Mouse (Mus musculus) limb, embryonic 14.5 days (tissue): ENCODE results near the gene Rnf5. TPM values are rescaled to one million over a fixed set of nuclear protein-coding genes. Genes with fewer than 3 reads are reported as not detected.

Source experiments
- ATAC-seq: fragments of 200-750 bp; cut with Nextera tagmentation; 2 replicates; pipeline ENCODE4 v1.8.0; 2017; ENCODE audit warnings: low read depth, moderate number of reproducible peaks, moderate TSS enrichment; ENCODE audit not compliant: low FRiP score
- DNase-seq: peaks from one replicate; pipeline ENCODE4 v3.0.0-alpha.2; 2015; ENCODE audit warnings: low spot score
- H3K27ac ChIP-seq: fragments of 300-500 bp; sonication (generic); replicated peaks from 2 replicates; pipeline ENCODE4 v1.5.1; 2014; ENCODE audit warnings: low read depth, mild to moderate bottlenecking, low read length, moderate library complexity, mixed read lengths
- H3K27me3 ChIP-seq: fragments of 300-500 bp; sonication (generic); 2 replicates; pipeline ENCODE4 v1.6.1; 2014; ENCODE audit warnings: low read length, mixed read lengths; ENCODE audit not compliant: control insufficient read depth, insufficient read depth
- H3K36me3 ChIP-seq: fragments of 300-500 bp; sonication (generic); 2 replicates; pipeline ENCODE4 v1.6.1; 2014; ENCODE audit warnings: mild to moderate bottlenecking, low read length, moderate library complexity, mixed read lengths; ENCODE audit not compliant: control insufficient read depth, insufficient read depth
- H3K4me1 ChIP-seq: fragments of 300-500 bp; sonication (generic); 2 replicates; pipeline ENCODE4 v1.6.1; 2014; ENCODE audit warnings: antibody characterized with exemption, low read length, mixed read lengths; ENCODE audit not compliant: control insufficient read depth, insufficient read depth
- H3K4me2 ChIP-seq: fragments of 300-500 bp; sonication (generic); replicated peaks from 2 replicates; pipeline ENCODE4 v1.6.1; 2014; ENCODE audit warnings: low read depth, mild to moderate bottlenecking, low read length, moderate library complexity; ENCODE audit not compliant: severe bottlenecking
- H3K4me3 ChIP-seq: fragments of 300-500 bp; sonication (generic); replicated peaks from 2 replicates; pipeline ENCODE4 v1.5.1; 2014; ENCODE audit warnings: low read length
- H3K9ac ChIP-seq: fragments of 300-500 bp; sonication (generic); 2 replicates; pipeline ENCODE4 v1.6.1; 2014; ENCODE audit warnings: mild to moderate bottlenecking, low read depth, low read length, moderate library complexity; ENCODE audit not compliant: severe bottlenecking
- H3K9me3 ChIP-seq: fragments of 300-500 bp; sonication (generic); 2 replicates; pipeline ENCODE4 v1.6.1; 2016; ENCODE audit warnings: low read length; ENCODE audit not compliant: control insufficient read depth
- POLR2A ChIP-seq: fragments of 200-500 bp; IDR thresholded peaks from 2 replicates; pipeline ENCODE4 v1.8.0; 2012; ENCODE audit warnings: inconsistent platforms, mild to moderate bottlenecking, moderate library complexity, borderline replicate concordance; ENCODE audit not compliant: insufficient read depth, insufficient read length; ENCODE audit errors: extremely low read depth
- WGBS: fragments of 180-500 bp; shearing (Covaris S2); extraction: QIAGEN DNeasy Blood & Tissue Kit; methylation state at CpG from one replicate; pipeline ENCODE4 v1.1.7; 2014; 5-methylcytosine and 5-hydroxymethylcytosine counted together
- polyA plus RNA-seq, 2 experiments: library from polyadenylated mRNA; depleted of rRNA in 1 of 2; stranded (reverse) in 1 of 2; unstranded in 1 of 2; fragments of >200 nt; fragmentation: Nextera tagmentation in 1 of 2; extraction: Ambion mirVana in 1 of 2; gene quantifications; 2 replicates each; pipeline versions ENCODE4 v1.2.1 to v1.2.3; 2012 to 2014

Rnf5 gene
- polyA plus RNA-seq, 2 experiments: 79.5 to 103 TPM

- Histone ChIP-seq H3K9me3 (no peaks in the 10 kb centered on the region), H3K36me3 (no peaks in the 10 kb centered on the region), H3K4me2 (no peak overlapping the region), H3K27me3 (no peaks in the 10 kb centered on the region), H3K27ac (no peak overlapping the region), H3K4me1 (no peaks in the 10 kb centered on the region), H3K4me3 (no peak overlapping the region), H3K9ac (no peak overlapping the region)
- 43% methylated on average over 11 of the region's 11 CpGs for WGBS
- DNase-seq (no peak), ATAC-seq (no peak)
- TF ChIP-seq POLR2A: no peak
Observed at GRCm38 (mm10) chr17:34557411-34557810, 46.1 kb downstream of the Rnf5 start.

- Histone ChIP-seq H3K4me3 (no peak overlapping the region), H3K9me3 (no peaks in the 10 kb centered on the region), H3K27me3 (no peaks in the 10 kb centered on the region), H3K4me2 (no peak overlapping the region), H3K27ac (no peak overlapping the region), H3K9ac (no peak overlapping the region), H3K4me1 (no peaks in the 10 kb centered on the region), H3K36me3 (no peaks in the 10 kb centered on the region)
- no peak for ATAC-seq
- TF ChIP-seq POLR2A: no peak
- WGBS: 80% methylated on average over 8 of the region's 8 CpGs
- no peak for DNase-seq
Observed at GRCm38 (mm10) chr17:34556406-34556805, 47.1 kb downstream of the Rnf5 start.

GRCm38 (mm10) chr17:34555483-34555882 lies 48.0 kb downstream of the Rnf5 start:
- DNase-seq (peak; percentile 40), ATAC-seq (no peak)
- no peak overlapping the region for H3K9ac ChIP-seq
- H3K9me3 ChIP-seq: no peaks in the 10 kb centered on the region
- no peaks in the 10 kb centered on the region for H3K4me1 ChIP-seq
- H3K36me3 ChIP-seq: no peaks in the 10 kb centered on the region
- H3K27ac ChIP-seq: no peak overlapping the region
- no peak overlapping the region for H3K4me3 ChIP-seq
- H3K4me2 ChIP-seq: no peak overlapping the region
- TF ChIP-seq POLR2A: no peak
- H3K27me3 ChIP-seq: no peaks in the 10 kb centered on the region
- WGBS: 26% methylated on average over 5 of the region's 5 CpGs

Other genes starting within 250 kb of the Rnf5 start
- gene Btnl2, start 248.9 kb downstream of the Rnf5 start, polyA plus RNA-seq (2012; rRNA removed): 0.14 TPM in 2 replicates
- 0.07 and 0.11 TPM in 2 replicates for gene Btnl2, start 248.9 kb downstream of the Rnf5 start, polyA plus RNA-seq (2014; fragmentation: Nextera tagmentation; extraction: Ambion mirVana)
- not detected in 2 replicates for gene Btnl1, start 226.6 kb downstream of the Rnf5 start, polyA plus RNA-seq (2012; rRNA removed)
- not detected in 2 replicates for gene Btnl1, start 226.6 kb downstream of the Rnf5 start, polyA plus RNA-seq (2014; fragmentation: Nextera tagmentation; extraction: Ambion mirVana)
- gene BC051142, start 204.9 kb downstream of the Rnf5 start, polyA plus RNA-seq (2012; rRNA removed): 1.4 and 1.5 TPM in 2 replicates
- gene BC051142, start 204.9 kb downstream of the Rnf5 start, polyA plus RNA-seq (2014; fragmentation: Nextera tagmentation; extraction: Ambion mirVana): 0.19 and 0.85 TPM in 2 replicates
- gene Btnl4, start 126.4 kb downstream of the Rnf5 start, polyA plus RNA-seq (2012; rRNA removed): 0.05 TPM in 1 of 2 replicates, not detected in the other
- not detected in 2 replicates for gene Btnl4, start 126.4 kb downstream of the Rnf5 start, polyA plus RNA-seq (2014; fragmentation: Nextera tagmentation; extraction: Ambion mirVana)
- not detected in 2 replicates for gene Btnl6, start 86.3 kb downstream of the Rnf5 start, polyA plus RNA-seq (2012; rRNA removed)
- not detected in 2 replicates for gene Btnl6, start 86.3 kb downstream of the Rnf5 start, polyA plus RNA-seq (2014; fragmentation: Nextera tagmentation; extraction: Ambion mirVana)
- gene Notch4, start 39.4 kb downstream of the Rnf5 start, polyA plus RNA-seq (2012; rRNA removed): 9.6 and 13.3 TPM in 2 replicates
- gene Notch4, start 39.4 kb downstream of the Rnf5 start, polyA plus RNA-seq (2014; fragmentation: Nextera tagmentation; extraction: Ambion mirVana): 4.3 and 5.7 TPM in 2 replicates
- 3.7 and 4.0 TPM in 2 replicates for gene Gpsm3, start 13.9 kb downstream of the Rnf5 start, polyA plus RNA-seq (2012; rRNA removed)
- gene Gpsm3, start 13.9 kb downstream of the Rnf5 start, polyA plus RNA-seq (2014; fragmentation: Nextera tagmentation; extraction: Ambion mirVana): 7.6 and 7.9 TPM in 2 replicates
- 141 and 149 TPM in 2 replicates for gene Pbx2, start 12.4 kb downstream of the Rnf5 start, polyA plus RNA-seq (2012; rRNA removed)
- 13.5 and 17.0 TPM in 2 replicates for gene Pbx2, start 12.4 kb downstream of the Rnf5 start, polyA plus RNA-seq (2014; fragmentation: Nextera tagmentation; extraction: Ambion mirVana)
- 12.2 and 13.2 TPM in 2 replicates for gene Ager, start 5.8 kb downstream of the Rnf5 start, polyA plus RNA-seq (2012; rRNA removed)
- 2.1 and 2.9 TPM in 2 replicates for gene Ager, start 5.8 kb downstream of the Rnf5 start, polyA plus RNA-seq (2014; fragmentation: Nextera tagmentation; extraction: Ambion mirVana)
- gene Agpat1, start 572 bp upstream of the Rnf5 start, polyA plus RNA-seq (2012; rRNA removed): 150 and 223 TPM in 2 replicates
- gene Agpat1, start 572 bp upstream of the Rnf5 start, polyA plus RNA-seq (2014; fragmentation: Nextera tagmentation; extraction: Ambion mirVana): 53.3 and 55.4 TPM in 2 replicates
- gene Egfl8, start 12.3 kb upstream of the Rnf5 start, polyA plus RNA-seq (2012; rRNA removed): 11.3 and 12.8 TPM in 2 replicates
- gene Egfl8, start 12.3 kb upstream of the Rnf5 start, polyA plus RNA-seq (2014; fragmentation: Nextera tagmentation; extraction: Ambion mirVana): 8.1 and 8.7 TPM in 2 replicates
- 39.6 and 52.4 TPM in 2 replicates for gene Ppt2, start 24.8 kb upstream of the Rnf5 start, polyA plus RNA-seq (2012; rRNA removed)
- 27.0 and 29.9 TPM in 2 replicates for gene Ppt2, start 24.8 kb upstream of the Rnf5 start, polyA plus RNA-seq (2014; fragmentation: Nextera tagmentation; extraction: Ambion mirVana)
- 5.5 and 5.7 TPM in 2 replicates for gene Prrt1, start 25.8 kb upstream of the Rnf5 start, polyA plus RNA-seq (2012; rRNA removed)
- 0.40 and 0.94 TPM in 2 replicates for gene Prrt1, start 25.8 kb upstream of the Rnf5 start, polyA plus RNA-seq (2014; fragmentation: Nextera tagmentation; extraction: Ambion mirVana)
- 5.1 TPM in 2 replicates for gene Fkbpl, start 41.1 kb upstream of the Rnf5 start, polyA plus RNA-seq (2012; rRNA removed)
- 11.9 and 12.5 TPM in 2 replicates for gene Fkbpl, start 41.1 kb upstream of the Rnf5 start, polyA plus RNA-seq (2014; fragmentation: Nextera tagmentation; extraction: Ambion mirVana)
- 104 and 121 TPM in 2 replicates for gene Atf6b, start 43.5 kb upstream of the Rnf5 start, polyA plus RNA-seq (2012; rRNA removed)
- 68.3 and 80.9 TPM in 2 replicates for gene Atf6b, start 43.5 kb upstream of the Rnf5 start, polyA plus RNA-seq (2014; fragmentation: Nextera tagmentation; extraction: Ambion mirVana)
- 4.5 and 5.4 TPM in 2 replicates for gene Tnxb, start 66.8 kb upstream of the Rnf5 start, polyA plus RNA-seq (2012; rRNA removed)
- 1.5 and 2.0 TPM in 2 replicates for gene Tnxb, start 66.8 kb upstream of the Rnf5 start, polyA plus RNA-seq (2014; fragmentation: Nextera tagmentation; extraction: Ambion mirVana)
- gene C4b, start 140.2 kb upstream of the Rnf5 start, polyA plus RNA-seq (2012; rRNA removed): 3.2 and 4.3 TPM in 2 replicates
- 0.53 and 1.3 TPM in 2 replicates for gene C4b, start 140.2 kb upstream of the Rnf5 start, polyA plus RNA-seq (2014; fragmentation: Nextera tagmentation; extraction: Ambion mirVana)
- 0.25 and 0.68 TPM in 2 replicates for gene Cyp21a1, start 200.9 kb upstream of the Rnf5 start, polyA plus RNA-seq (2012; rRNA removed)
- 0.17 and 0.33 TPM in 2 replicates for gene Cyp21a1, start 200.9 kb upstream of the Rnf5 start, polyA plus RNA-seq (2014; fragmentation: Nextera tagmentation; extraction: Ambion mirVana)
- gene Stk19, start 233.3 kb upstream of the Rnf5 start, polyA plus RNA-seq (2012; rRNA removed): 46.4 and 46.5 TPM in 2 replicates
- gene Stk19, start 233.3 kb upstream of the Rnf5 start, polyA plus RNA-seq (2014; fragmentation: Nextera tagmentation; extraction: Ambion mirVana): 23.9 and 26.8 TPM in 2 replicates
- gene Dxo, start 233.3 kb upstream of the Rnf5 start, polyA plus RNA-seq (2012; rRNA removed): 87.6 and 98.9 TPM in 2 replicates
- 52.6 and 59.9 TPM in 2 replicates for gene Dxo, start 233.3 kb upstream of the Rnf5 start, polyA plus RNA-seq (2014; fragmentation: Nextera tagmentation; extraction: Ambion mirVana)
- gene Skiv2l, start 246.5 kb upstream of the Rnf5 start, polyA plus RNA-seq (2012; rRNA removed): 75.8 and 99.4 TPM in 2 replicates
- gene Skiv2l, start 246.5 kb upstream of the Rnf5 start, polyA plus RNA-seq (2014; fragmentation: Nextera tagmentation; extraction: Ambion mirVana): 43.5 and 45.0 TPM in 2 replicates
- 56.4 and 92.2 TPM in 2 replicates for gene Nelfe, start 246.7 kb upstream of the Rnf5 start, polyA plus RNA-seq (2012; rRNA removed)
- 101 and 111 TPM in 2 replicates for gene Nelfe, start 246.7 kb upstream of the Rnf5 start, polyA plus RNA-seq (2014; fragmentation: Nextera tagmentation; extraction: Ambion mirVana)